Mouse (Mus musculus): ENCODE results near the gene Cd300e. TPM values are rescaled to one million over a fixed set of nuclear protein-coding genes. Genes with fewer than 3 reads are reported as not detected.
"Not testable (repeated sequence)": the region's sequence is repeated elsewhere in the genome, so short reads cannot be mapped to it uniquely, and the experiment has no call there.

Gene Cd300e
- polyA plus RNA-seq, 1 experiment = 0.24 TPM

GRCm38 (mm10) chr11:115083376-115084139 is 21.6 kb upstream of the Cd300e start:
- DNase-seq (ENCODE audit: low read depth) = no peak

GRCm38 (mm10) chr11:115082196-115082595 is 20.2 kb upstream of the Cd300e start:
- no peak for DNase-seq (ENCODE audit: low read depth)

- DNase-seq (ENCODE audit: low read depth) = no peak
Measured at GRCm38 (mm10) chr11:115081373-115081772, 19.4 kb upstream of the Cd300e start.

- no peak for DNase-seq (ENCODE audit: low read depth)
Measured at GRCm38 (mm10) chr11:115080886-115081285, 18.9 kb upstream of the Cd300e start.

GRCm38 (mm10) chr11:115078680-115079079 is 16.7 kb upstream of the Cd300e start:
- DNase-seq (ENCODE audit: low read depth) = no peak

- no peak for DNase-seq (ENCODE audit: low read depth)
Measured at GRCm38 (mm10) chr11:115077436-115077835, 15.5 kb upstream of the Cd300e start.

- DNase-seq (ENCODE audit: low read depth) = no peak
Measured at GRCm38 (mm10) chr11:115075859-115076258, 13.9 kb upstream of the Cd300e start.

GRCm38 (mm10) chr11:115075407-115075806 is 13.4 kb upstream of the Cd300e start:
- no peak for DNase-seq (ENCODE audit: low read depth)

GRCm38 (mm10) chr11:115073002-115073401 is 11.0 kb upstream of the Cd300e start:
- DNase-seq (ENCODE audit: low read depth) = no peak

- no peak for DNase-seq (ENCODE audit: low read depth)
Measured at GRCm38 (mm10) chr11:115071631-115072294, 9.8 kb upstream of the Cd300e start.

- no peak for DNase-seq (ENCODE audit: low read depth)
Measured at GRCm38 (mm10) chr11:115071015-115071551, 9.1 kb upstream of the Cd300e start.

- DNase-seq (ENCODE audit: low read depth) = no peak
Measured at GRCm38 (mm10) chr11:115066768-115067167, 4.8 kb upstream of the Cd300e start.

GRCm38 (mm10) chr11:115059797-115060196 is 2.2 kb downstream of the Cd300e start:
- DNase-seq (ENCODE audit: low read depth) = no peak

GRCm38 (mm10) chr11:115058701-115059100 is 3.3 kb downstream of the Cd300e start:
- no peak for DNase-seq (ENCODE audit: low read depth)

GRCm38 (mm10) chr11:115054537-115054936 is 7.4 kb downstream of the Cd300e start:
- no peak for DNase-seq (ENCODE audit: low read depth)

GRCm38 (mm10) chr11:115052991-115053390 is 9.0 kb downstream of the Cd300e start:
- no peak for DNase-seq (ENCODE audit: low read depth)

- DNase-seq (ENCODE audit: low read depth) = no peak
Measured at GRCm38 (mm10) chr11:115052206-115052605, 9.8 kb downstream of the Cd300e start.

- DNase-seq (ENCODE audit: low read depth) = no peak
Measured at GRCm38 (mm10) chr11:115049282-115049895, 12.6 kb downstream of the Cd300e start.

- no peak for DNase-seq (ENCODE audit: low read depth)
Measured at GRCm38 (mm10) chr11:115048259-115048658, 13.7 kb downstream of the Cd300e start, which contains the start of gene Cd300ld3. Gene Cd300ld3, minus strand, starts transcription at chr11:115048409.

- not testable (repeated sequence) for DNase-seq (ENCODE audit: low read depth)
Measured at GRCm38 (mm10) chr11:115037669-115038068, 24.3 kb downstream of the Cd300e start, which contains the start of gene Cd300ld5. Gene Cd300ld5, minus strand, starts transcription at chr11:115037769.

- not testable (repeated sequence) for DNase-seq (ENCODE audit: low read depth)
Measured at GRCm38 (mm10) chr11:115026912-115027311, 35.1 kb downstream of the Cd300e start, which contains the start of gene Cd300ld4. Gene Cd300ld4, minus strand, starts transcription at chr11:115027012.

- DNase-seq (ENCODE audit: low read depth) = not testable (repeated sequence)
Measured at GRCm38 (mm10) chr11:115016093-115016492, 45.9 kb downstream of the Cd300e start, which contains the start of gene Cd300ld2. Gene Cd300ld2, minus strand, starts transcription at chr11:115016193.
